Mouse (Mus musculus): Measurements from ENCODE around the gene Fam129b. TPM values are rescaled to one million over a fixed set of nuclear protein-coding genes. Genes with fewer than 3 reads are reported as not detected.

Gene Fam129b
- total RNA-seq, 2 experiments from 2014 or later: 40.4 to 46.2 TPM

GRCm38 (mm10) chr2:32921235-32921634 lies 45.3 kb downstream of the Fam129b start:
- intact Hi-C loops (cut with DNase I): loop anchor here (5.0 kb wide), 1 partner anchor 129 kb away; no protein-coding TSS in a partner anchor

GRCm38 (mm10) chr2:32921801-32922380 lies 46.0 kb downstream of the Fam129b start:
- DNase-seq: no peak
- intact Hi-C loops (cut with DNase I): loop anchor here (5.0 kb wide), 1 partner anchor 130 kb away; no protein-coding TSS in a partner anchor

More at GRCm38 (mm10) chr2:32921235-32921634, 45.3 kb downstream of the Fam129b start:
- no peak for DNase-seq

GRCm38 (mm10) chr2:32922564-32922963 lies 46.6 kb downstream of the Fam129b start:
- intact Hi-C loops (cut with DNase I): loop anchor here (5.0 kb wide), 1 partner anchor 130 kb away; no protein-coding TSS in a partner anchor
- DNase-seq: no peak

GRCm38 (mm10) chr2:32923551-32924250 lies 47.8 kb downstream of the Fam129b start:
- intact Hi-C loops (cut with DNase I): loop anchor here (5.0 kb wide), 1 partner anchor 131 kb away; no protein-coding TSS in a partner anchor
- no peak for DNase-seq

GRCm38 (mm10) chr2:32924306-32924844 lies 48.5 kb downstream of the Fam129b start:
- intact Hi-C loops (cut with DNase I): loop anchor here (5.0 kb wide), 1 partner anchor 132 kb away; no protein-coding TSS in a partner anchor
- DNase-seq: no peak

GRCm38 (mm10) chr2:32926330-32927075 lies 50.6 kb downstream of the Fam129b start:
- DNase-seq: no peak
- intact Hi-C loops (cut with DNase I): loop anchor here (5.0 kb wide), 1 partner anchor 149 kb away; the partner anchor contains the start of genes Ptrh1 and Ttc16

GRCm38 (mm10) chr2:32927624-32928234 lies 51.8 kb downstream of the Fam129b start:
- no peak for DNase-seq
- intact Hi-C loops (cut with DNase I): loop anchor here (1.0 to 5.0 kb wide), 3 partner anchors 63 to 150 kb away; partner anchors contain the start of genes Ptrh1 and Ttc16

- intact Hi-C loops (cut with DNase I): loop anchor here (1.0 to 5.0 kb wide), 3 partner anchors 64 to 151 kb away; partner anchors contain the start of genes Ptrh1 and Ttc16
- peak; percentile 80 to 89 for DNase-seq
Observed at GRCm38 (mm10) chr2:32928235-32928946, 52.5 kb downstream of the Fam129b start.

- no peak for DNase-seq
- intact Hi-C loops (cut with DNase I): loop anchor here (1.0 to 5.0 kb wide), 3 partner anchors 65 to 152 kb away; partner anchors contain the start of genes Ptrh1 and Ttc16
Observed at GRCm38 (mm10) chr2:32928947-32929829, 53.3 kb downstream of the Fam129b start.

- DNase-seq: no peak
- intact Hi-C loops (cut with DNase I): no loop called here
Observed at GRCm38 (mm10) chr2:32931730-32932129, 55.8 kb downstream of the Fam129b start.

GRCm38 (mm10) chr2:32938741-32939140 lies 62.8 kb downstream of the Fam129b start:
- no peak for DNase-seq

GRCm38 (mm10) chr2:32939418-32939817 lies 63.5 kb downstream of the Fam129b start:
- peak; percentile 40 to 64 for DNase-seq
- intact Hi-C loops (cut with DNase I): no loop called here

More at GRCm38 (mm10) chr2:32938741-32939140, 62.8 kb downstream of the Fam129b start:
- intact Hi-C loops (cut with DNase I): no loop called here

GRCm38 (mm10) chr2:32940483-32940882 lies 64.6 kb downstream of the Fam129b start:
- DNase-seq: no peak
- intact Hi-C loops (cut with DNase I): no loop called here

- intact Hi-C loops (cut with DNase I): no loop called here
- no peak for DNase-seq
Observed at GRCm38 (mm10) chr2:32947454-32947853, 71.5 kb downstream of the Fam129b start.

GRCm38 (mm10) chr2:32954581-32954980 lies 78.7 kb downstream of the Fam129b start:
- no peak for DNase-seq
- intact Hi-C loops (cut with DNase I): no loop called here

GRCm38 (mm10) chr2:32957344-32957743 lies 81.4 kb downstream of the Fam129b start:
- intact Hi-C loops (cut with DNase I): no loop called here
- no peak for DNase-seq

GRCm38 (mm10) chr2:32960273-32960672 lies 84.4 kb downstream of the Fam129b start:
- DNase-seq: no peak
- intact Hi-C loops (cut with DNase I): no loop called here
